Mouse (Mus musculus) CD4-positive, CD25-positive, alpha-beta regulatory T cell, adult 4 months (primary cell): Measurements from ENCODE around the gene Pgp. TPM values are rescaled to one million over a fixed set of nuclear protein-coding genes. Genes with fewer than 3 reads are reported as not detected.

Experiments
- ATAC-seq: one replicate; pipeline ENCODE4 v1.8.0; 2017
- polyA plus RNA-seq, 2 experiments: library from polyadenylated mRNA; unstranded; fragments of 100-300 nt; shearing (Covaris generic); gene quantifications; one replicate each; pipeline ENCODE4 v1.2.1; 2017

Gene Pgp
- polyA plus RNA-seq, 2 experiments from 2014 or later, result 4.1 to 5.3 TPM

GRCm38 (mm10) chr17:24485090-24485860 lies 15.1 kb downstream of the Pgp start:
- no peak for ATAC-seq

- no peak for ATAC-seq
Observed at GRCm38 (mm10) chr17:24488186-24488661, 18.0 kb downstream of the Pgp start, which contains the start of gene Caskin1. TSS of gene Caskin1 (plus strand) at chr17:24488601.

GRCm38 (mm10) chr17:24488662-24489264 lies 18.6 kb downstream of the Pgp start:
- ATAC-seq, result peak; percentile 43

GRCm38 (mm10) chr17:24489265-24490030 lies 19.3 kb downstream of the Pgp start:
- ATAC-seq, result no peak

DNA sequence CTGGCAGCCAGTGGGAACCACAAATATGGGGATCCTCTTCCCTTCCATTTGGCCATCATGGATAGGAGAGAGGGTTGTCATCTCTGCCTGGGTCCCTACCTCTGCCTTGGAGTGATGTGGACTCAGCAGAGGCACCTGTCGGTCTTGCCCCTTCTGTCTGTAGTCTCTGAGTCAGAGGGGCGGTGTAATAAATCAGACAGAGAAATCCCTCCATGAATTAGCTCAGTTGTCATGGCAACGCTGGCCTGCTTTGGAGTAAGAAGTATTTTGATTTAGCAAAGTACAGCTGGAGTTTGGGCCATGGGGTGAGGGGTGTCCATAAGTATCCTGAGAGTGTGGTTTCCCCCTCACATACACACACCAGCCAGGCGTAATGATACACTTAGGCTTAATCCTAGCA lies 20.2 kb downstream of the Pgp start:
- ATAC-seq, result no peak

DNA sequence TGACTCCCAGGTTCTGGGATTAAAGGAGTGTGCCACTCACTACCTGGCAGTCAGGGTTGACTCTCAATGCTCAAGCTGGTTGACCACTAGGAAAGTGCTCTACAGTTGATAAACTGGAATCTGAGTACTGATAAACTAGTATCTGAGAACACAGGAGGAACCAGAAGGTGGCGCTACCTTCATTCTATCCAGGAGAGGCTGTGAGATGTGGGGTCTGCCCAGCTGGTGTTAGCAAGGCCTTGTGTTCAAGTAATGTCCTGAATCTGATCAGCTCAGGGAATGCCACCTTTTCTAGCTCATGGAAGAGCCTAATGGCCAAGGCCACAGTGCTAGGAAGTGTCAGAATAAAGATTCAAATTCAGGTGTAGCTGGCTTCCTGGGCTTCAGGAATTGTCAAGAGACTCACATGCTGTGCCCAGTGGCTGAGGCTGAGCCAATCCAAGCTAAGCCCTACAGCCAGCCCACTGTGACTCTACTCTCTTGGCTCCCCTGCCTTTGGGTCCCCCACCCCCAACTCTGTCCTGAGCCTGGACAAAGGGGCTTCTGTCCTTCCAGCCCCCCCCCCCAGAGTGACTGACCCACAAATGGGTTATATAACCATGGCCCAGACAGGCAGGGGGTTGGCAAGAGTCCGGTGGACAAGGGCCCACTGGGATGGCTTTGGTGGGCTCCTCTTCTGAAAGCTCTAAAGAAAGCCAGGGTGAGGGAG lies 24.6 kb downstream of the Pgp start:
- no peak for ATAC-seq

DNA sequence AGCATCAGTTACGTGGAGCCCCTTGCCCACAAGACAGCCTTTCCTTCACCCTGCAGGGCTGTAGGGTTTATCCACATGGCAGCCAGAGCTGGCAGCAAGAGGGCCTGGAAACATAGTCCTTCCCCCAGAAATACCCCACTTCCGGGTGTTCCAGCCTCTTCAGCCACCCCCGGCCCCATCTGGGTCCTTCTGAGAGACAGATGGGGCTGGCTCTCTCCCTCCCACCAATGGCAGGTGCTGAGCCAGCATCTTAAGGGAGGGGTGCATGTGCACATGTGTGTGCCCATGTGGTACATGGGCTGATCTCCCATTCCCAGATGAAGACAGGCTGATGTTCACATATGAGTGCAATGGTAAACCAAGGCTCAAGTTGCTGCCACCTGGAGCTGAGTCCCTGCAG lies 25.3 kb downstream of the Pgp start:
- ATAC-seq, result no peak

- ATAC-seq, result no peak
Observed at GRCm38 (mm10) chr17:24496026-24496425, 25.8 kb downstream of the Pgp start.

GRCm38 (mm10) chr17:24502208-24502607 lies 32.0 kb downstream of the Pgp start:
- no peak for ATAC-seq

DNA sequence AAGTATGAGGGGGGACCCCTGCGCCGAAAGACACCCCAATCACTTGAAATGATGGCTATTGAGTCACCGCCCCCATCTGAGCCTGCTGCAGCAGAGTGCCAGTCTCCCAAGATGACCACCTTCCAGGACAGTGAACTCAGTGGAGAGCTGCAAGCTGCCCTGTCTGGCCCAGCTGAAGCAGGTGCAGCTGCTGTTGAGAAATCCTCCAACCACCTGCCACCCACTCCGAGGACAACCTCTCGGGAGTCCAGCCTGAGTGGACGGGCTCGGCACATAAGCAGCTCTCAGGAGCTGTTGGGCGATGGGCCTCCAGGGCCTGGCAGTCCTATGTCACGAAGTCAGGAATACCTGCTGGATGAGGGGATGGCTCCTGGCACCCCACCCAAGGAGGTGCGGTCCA lies 33.9 kb downstream of the Pgp start:
- ATAC-seq, result no peak

DNA sequence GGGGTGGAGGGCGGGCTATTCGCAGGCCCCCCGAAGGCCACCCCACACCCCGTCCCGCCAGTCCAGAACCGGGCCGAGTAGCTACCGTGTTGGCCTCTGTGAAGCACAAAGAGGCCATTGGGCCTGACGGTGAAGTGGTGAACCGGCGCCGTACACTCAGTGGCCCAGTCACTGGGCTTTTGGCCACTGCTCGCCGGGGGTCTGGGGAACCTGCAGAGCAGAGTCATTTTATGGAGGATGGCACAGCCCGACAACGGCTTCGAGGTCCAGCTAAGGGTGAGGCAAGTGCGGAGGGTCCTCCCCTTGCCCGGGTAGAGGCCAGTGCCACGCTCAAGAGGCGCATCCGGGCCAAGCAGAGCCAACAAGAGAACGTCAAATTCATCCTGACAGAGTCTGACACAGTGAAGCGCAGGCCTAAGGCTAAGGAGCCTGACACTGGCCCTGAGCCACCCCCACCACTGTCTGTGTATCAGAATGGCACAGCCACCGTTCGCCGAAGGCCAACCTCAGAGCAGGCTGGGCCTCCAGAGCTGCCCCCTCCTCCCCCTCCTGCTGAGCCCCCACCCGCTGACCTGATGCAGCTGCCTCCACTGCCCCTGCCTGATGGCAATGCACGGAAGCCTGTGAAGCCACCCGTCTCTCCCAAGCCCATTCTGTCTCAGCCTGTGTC lies 35.2 kb downstream of the Pgp start:
- no peak for ATAC-seq

DNA sequence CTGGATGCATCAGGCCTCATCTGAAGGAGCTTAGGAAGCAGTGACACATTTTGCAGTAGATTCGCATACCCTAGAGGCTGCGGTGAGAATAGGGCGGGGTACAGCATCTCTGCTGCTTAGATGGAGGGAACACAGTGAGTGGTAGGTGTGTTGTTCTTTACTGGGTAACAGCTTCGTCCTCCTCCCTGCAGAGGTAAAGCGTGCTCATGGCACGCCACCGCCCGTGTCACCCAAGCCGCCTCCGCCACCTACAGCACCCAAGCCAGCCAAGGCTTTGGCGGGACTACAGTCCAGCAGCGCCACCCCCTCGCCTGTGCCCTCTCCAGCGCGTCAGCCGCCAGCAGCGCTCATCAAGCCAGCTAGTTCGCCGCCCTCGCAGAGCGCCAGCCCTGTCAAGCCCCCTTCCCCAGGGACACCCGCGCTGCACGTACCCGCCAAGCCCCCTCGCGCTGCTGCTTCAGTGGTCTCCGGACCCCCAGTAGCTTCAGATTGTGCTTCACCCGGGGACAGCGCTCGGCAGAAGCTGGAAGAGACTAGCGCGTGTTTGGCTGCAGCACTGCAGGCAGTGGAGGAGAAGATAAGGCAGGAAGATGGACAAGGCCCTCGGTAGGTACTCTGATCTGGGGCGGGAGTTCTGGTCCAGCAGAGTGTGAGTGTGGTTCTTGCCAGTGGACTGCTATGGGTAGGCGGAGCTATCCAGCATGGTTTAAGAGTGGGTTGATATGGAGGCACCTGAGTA lies 36.3 kb downstream of the Pgp start:
- no peak for ATAC-seq

- no peak for ATAC-seq
Observed at GRCm38 (mm10) chr17:24507129-24507664, 37.0 kb downstream of the Pgp start.

DNA sequence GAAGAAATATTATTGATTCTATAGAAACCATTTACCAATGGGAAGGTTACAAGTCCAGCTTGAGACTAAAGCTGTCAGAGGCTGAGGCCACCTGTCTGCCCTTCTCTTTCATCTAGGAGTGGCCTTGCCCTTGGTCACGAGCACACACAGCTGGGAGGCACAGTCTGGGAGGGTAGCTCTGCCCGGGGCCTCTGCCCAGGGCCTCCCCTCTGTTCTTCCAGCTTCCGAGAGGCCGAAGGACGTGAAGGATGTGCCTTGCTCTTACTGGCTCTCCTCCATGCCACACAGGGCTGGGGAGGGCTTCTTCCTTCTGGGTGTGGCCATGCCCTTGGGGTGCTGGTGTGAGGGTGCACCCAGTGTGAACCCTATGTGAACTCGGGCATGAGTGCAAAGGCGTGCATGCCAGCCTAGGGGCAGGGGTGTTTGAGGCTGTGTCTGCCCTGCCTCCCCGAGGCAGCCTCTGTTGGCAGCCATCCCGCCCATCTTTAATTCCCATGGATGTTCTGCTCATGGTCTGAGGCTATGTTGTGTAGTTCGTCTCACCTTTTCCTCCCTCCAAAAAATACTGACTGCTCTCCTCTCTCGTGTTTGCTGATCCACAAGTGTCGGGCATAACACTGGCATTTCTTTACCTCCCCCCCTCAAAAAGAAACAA lies 37.7 kb downstream of the Pgp start:
- ATAC-seq, result no peak

DNA sequence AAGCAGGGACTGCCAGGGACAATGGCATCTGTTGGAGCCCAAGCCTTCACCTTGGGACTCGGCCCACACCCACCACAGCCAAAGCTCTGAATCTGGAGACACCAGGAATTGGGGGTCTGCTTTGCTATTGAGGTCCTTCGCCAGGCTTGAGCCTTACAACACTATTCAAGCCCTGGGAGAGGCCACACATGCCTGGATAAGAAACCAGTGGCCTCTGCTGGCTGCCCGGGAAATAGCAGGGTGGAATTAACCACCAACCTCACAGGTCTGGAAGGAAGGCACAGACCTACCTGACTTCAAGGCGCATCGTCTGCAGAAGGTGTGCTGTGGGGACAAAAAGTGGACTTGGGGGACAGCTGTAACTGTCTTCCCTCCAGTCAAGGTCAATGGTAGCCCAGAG lies 43.4 kb downstream of the Pgp start:
- no peak for ATAC-seq

GRCm38 (mm10) chr17:24514270-24515257 lies 44.4 kb downstream of the Pgp start:
- ATAC-seq, result no peak

DNA sequence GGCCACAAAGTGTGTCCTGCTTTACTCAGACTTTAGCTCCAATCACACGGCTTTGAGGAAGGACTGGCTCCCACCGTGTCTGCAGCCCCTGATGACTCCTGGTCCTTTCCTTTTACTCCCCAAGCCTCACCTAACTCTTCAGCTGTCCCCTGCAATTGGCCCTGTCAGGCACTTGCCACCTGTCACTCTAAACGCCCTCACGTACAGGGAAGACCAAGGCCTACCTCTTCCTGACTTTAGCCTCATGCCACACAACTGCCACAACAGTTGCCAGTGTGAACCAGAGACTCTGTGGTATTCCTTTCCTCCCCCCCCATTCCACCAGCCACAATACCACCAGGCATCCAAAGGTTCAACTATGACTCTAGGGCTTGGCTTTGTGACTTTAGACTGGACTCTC lies 50.3 kb downstream of the Pgp start:
- no peak for ATAC-seq
